ENCODE assay signal across 11 mouse cellular contexts in genomic region chr2:30084113-30084512, GRCm38 (mm10). TPM values are rescaled to one million over a fixed set of nuclear protein-coding genes. Genes with fewer than 3 reads are reported as not detected.
DNase-seq lines count a peak whose midpoint lies in the region; ATAC-seq lines count a peak whose summit lies in the region.
"Had no signal": no experiment of that assay in that cellular context is flagged by ENCODE, and none has a peak within 500 bp of the region (broad histone marks: within the 10 kb centered on the region; RNA-seq: fewer than 3 reads in every experiment).

No protein-coding gene starts in this region.

- H3K9ac ChIP-seq in kidney, embryonic 14.5 days (ENCODE audit: low read depth, low read length), result no peak overlapping the region
- H3K9ac ChIP-seq in embryonic facial prominence, embryonic 13.5 days, result no peak overlapping the region
- no peak overlapping the region for H3K9ac ChIP-seq in intestine, embryonic 14.5 days (ENCODE audit: low read length)
- H3K9ac ChIP-seq in midbrain, embryonic 14.5 days (replicated peaks; ENCODE audit: low read length), result peak overlapping the region; percentile 18; the same call in 1 of the 2 replicates

- 42% methylated on average over 5 of the region's 5 CpGs for WGBS in kidney, embryonic 14.5 days
- 56% methylated on average over 5 of the region's 5 CpGs for WGBS in embryonic facial prominence, embryonic 13.5 days
- 48% methylated on average over 5 of the region's 5 CpGs for WGBS in intestine, embryonic 14.5 days
- 58% methylated on average over 5 of the region's 5 CpGs for WGBS in midbrain, embryonic 14.5 days

- H3K4me3 ChIP-seq in kidney, embryonic 14.5 days (ENCODE audit: low read length), result no peak overlapping the region
- H3K4me3 ChIP-seq in embryonic facial prominence, embryonic 13.5 days, result peak overlapping the region; percentile 28
- H3K4me3 ChIP-seq in intestine, embryonic 14.5 days (ENCODE audit: low read depth, low read length), result no peak overlapping the region
- no peak overlapping the region for H3K4me3 ChIP-seq in midbrain, embryonic 14.5 days (replicated peaks; ENCODE audit: low read depth, low read length)

- peak overlapping the region; percentile 34 for H3K4me2 ChIP-seq in kidney, embryonic 14.5 days (replicated peaks; ENCODE audit: low read depth, low read length)
- H3K4me2 ChIP-seq in embryonic facial prominence, embryonic 13.5 days, result peak overlapping the region; percentile 56
- peak overlapping the region; percentile 41 for H3K4me2 ChIP-seq in intestine, embryonic 14.5 days (ENCODE audit: low read length)
- peak overlapping the region; percentile 23 for H3K4me2 ChIP-seq in midbrain, embryonic 14.5 days (ENCODE audit: low read length)

- no peak for DNase-seq in kidney, adult 8-10 months
- DNase-seq in intestine, embryonic 14.5 days (ENCODE audit: low spot score), result no peak
- no peak for DNase-seq in midbrain, embryonic 14.5 days
- no peak for DNase-seq in layer of hippocampus, adult 9-10 months (ENCODE audit: low spot score)
- no peak for DNase-seq in embryo, embryonic 9.5 days (ENCODE audit: extremely low spot score)
- DNase-seq in c-Kit-positive CD71-positive TER-119-positive erythroid progenitor cells, embryonic 14.5 days (ENCODE audit: low spot score), result no peak
- DNase-seq: adrenal gland, postnatal 14 days; kidney, postnatal 36 days; lung, postnatal 10 days had no signal

- no peaks in the 10 kb centered on the region for H3K27me3 ChIP-seq in kidney, embryonic 14.5 days (ENCODE audit: control insufficient read depth, insufficient read depth, low read length)
- no peaks in the 10 kb centered on the region for H3K27me3 ChIP-seq in embryonic facial prominence, embryonic 13.5 days
- H3K27me3 ChIP-seq in intestine, embryonic 14.5 days (replicated peaks; ENCODE audit: control insufficient read depth, insufficient read depth, low read length), result no peaks in the 10 kb centered on the region
- H3K27me3 ChIP-seq in midbrain, embryonic 14.5 days (ENCODE audit: control insufficient read depth, insufficient read depth, low read length), result no peaks in the 10 kb centered on the region

- peak; percentile 17; the same call in 1 of the 2 replicates for ATAC-seq in kidney, embryonic 14.5 days (ENCODE audit: low FRiP score, low TSS enrichment)
- ATAC-seq in embryonic facial prominence, embryonic 13.5 days (ENCODE audit: insufficient number of reproducible peaks, insufficient read depth, low FRiP score, low TSS enrichment, low read depth), result no peak
- no peak for ATAC-seq in intestine, embryonic 14.5 days (replicated peaks; ENCODE audit: low FRiP score, low TSS enrichment, low read depth)
- ATAC-seq in midbrain, embryonic 14.5 days (ENCODE audit: low FRiP score, low TSS enrichment), result no peak

- no peaks in the 10 kb centered on the region for H3K9me3 ChIP-seq in kidney, embryonic 14.5 days (ENCODE audit: control insufficient read depth, low read length)
- H3K9me3 ChIP-seq in embryonic facial prominence, embryonic 13.5 days, result no peaks in the 10 kb centered on the region
- no peaks in the 10 kb centered on the region for H3K9me3 ChIP-seq in intestine, embryonic 14.5 days (ENCODE audit: control insufficient read depth, low read length)
- no peaks in the 10 kb centered on the region for H3K9me3 ChIP-seq in midbrain, embryonic 14.5 days (ENCODE audit: control insufficient read depth, low read length)

- H3K27ac ChIP-seq in kidney, embryonic 14.5 days (ENCODE audit: low read depth, low read length), result no peak overlapping the region
- no peak overlapping the region for H3K27ac ChIP-seq in embryonic facial prominence, embryonic 13.5 days
- H3K27ac ChIP-seq in intestine, embryonic 14.5 days (ENCODE audit: low read depth), result no peak overlapping the region
- H3K27ac ChIP-seq in midbrain, embryonic 14.5 days (replicated peaks; ENCODE audit: low read depth, low read length), result no peak overlapping the region

- H3K36me3 ChIP-seq in kidney, embryonic 14.5 days (ENCODE audit: control insufficient read depth, insufficient read depth, low read length), result no peaks in the 10 kb centered on the region
- H3K36me3 ChIP-seq in embryonic facial prominence, embryonic 13.5 days, result peaks cover 7% of the 10 kb centered on the region
- no peaks in the 10 kb centered on the region for H3K36me3 ChIP-seq in intestine, embryonic 14.5 days (ENCODE audit: control insufficient read depth, insufficient read depth, low read length)
- no peaks in the 10 kb centered on the region for H3K36me3 ChIP-seq in midbrain, embryonic 14.5 days (ENCODE audit: control insufficient read depth, insufficient read depth, low read length)

- peaks cover 6% of the 10 kb centered on the region; the same call in 1 of the 2 replicates for H3K4me1 ChIP-seq in kidney, embryonic 14.5 days (ENCODE audit: control insufficient read depth, insufficient read depth, low read length)
- H3K4me1 ChIP-seq in embryonic facial prominence, embryonic 13.5 days, result peaks cover 6% of the 10 kb centered on the region
- H3K4me1 ChIP-seq in intestine, embryonic 14.5 days (replicated peaks; ENCODE audit: control insufficient read depth, insufficient read depth, low read length), result no peaks in the 10 kb centered on the region
- H3K4me1 ChIP-seq in midbrain, embryonic 14.5 days (ENCODE audit: control insufficient read depth, insufficient read depth, low read length), result no peaks in the 10 kb centered on the region

RNA-seq across cellular contexts. Expression of gene Pkn3, which starts 6.6 kb away (rescaled TPM):
- polyA plus RNA-seq in kidney, embryonic 14.5 days (2014; fragmentation: Nextera tagmentation; extraction: Ambion mirVana), result 7.8 and 9.1 TPM in 2 replicates
- 7.6 and 11.4 TPM in 2 replicates for polyA plus RNA-seq in embryonic facial prominence, embryonic 13.5 days (2015; fragmentation: Nextera tagmentation; extraction: Ambion mirVana)
- 8.2 and 9.9 TPM in 2 replicates for polyA plus RNA-seq in intestine, embryonic 14.5 days (2014; fragmentation: Nextera tagmentation; extraction: Ambion mirVana)
- 1.1 and 1.9 TPM in 2 replicates for polyA plus RNA-seq in midbrain, embryonic 14.5 days (2014; fragmentation: Nextera tagmentation; extraction: Ambion mirVana)

RNA-seq across cellular contexts. Expression of gene Zdhhc12, which starts 9.3 kb away (rescaled TPM):
- 36.3 and 40.9 TPM in 2 replicates for polyA plus RNA-seq in kidney, embryonic 14.5 days (2014; fragmentation: Nextera tagmentation; extraction: Ambion mirVana)
- polyA plus RNA-seq in embryonic facial prominence, embryonic 13.5 days (2015; fragmentation: Nextera tagmentation; extraction: Ambion mirVana), result 24.0 and 25.3 TPM in 2 replicates
- polyA plus RNA-seq in intestine, embryonic 14.5 days (2014; fragmentation: Nextera tagmentation; extraction: Ambion mirVana), result 60.2 and 60.3 TPM in 2 replicates
- polyA plus RNA-seq in midbrain, embryonic 14.5 days (2014; fragmentation: Nextera tagmentation; extraction: Ambion mirVana), result 17.6 and 18.7 TPM in 2 replicates

RNA-seq across cellular contexts. Expression of gene Set, which starts 26.9 kb away (rescaled TPM):
- 647 and 702 TPM in 2 replicates for polyA plus RNA-seq in kidney, embryonic 14.5 days (2014; fragmentation: Nextera tagmentation; extraction: Ambion mirVana)
- 538 and 545 TPM in 2 replicates for polyA plus RNA-seq in embryonic facial prominence, embryonic 13.5 days (2015; fragmentation: Nextera tagmentation; extraction: Ambion mirVana)
- 557 and 562 TPM in 2 replicates for polyA plus RNA-seq in intestine, embryonic 14.5 days (2014; fragmentation: Nextera tagmentation; extraction: Ambion mirVana)
- 376 and 427 TPM in 2 replicates for polyA plus RNA-seq in midbrain, embryonic 14.5 days (2014; fragmentation: Nextera tagmentation; extraction: Ambion mirVana)

RNA-seq across cellular contexts. Expression of gene Wdr34, which starts 35.4 kb away (rescaled TPM):
- 41.2 and 42.6 TPM in 2 replicates for polyA plus RNA-seq in kidney, embryonic 14.5 days (2014; fragmentation: Nextera tagmentation; extraction: Ambion mirVana)
- polyA plus RNA-seq in embryonic facial prominence, embryonic 13.5 days (2015; fragmentation: Nextera tagmentation; extraction: Ambion mirVana), result 46.5 and 46.9 TPM in 2 replicates
- 28.7 and 30.3 TPM in 2 replicates for polyA plus RNA-seq in intestine, embryonic 14.5 days (2014; fragmentation: Nextera tagmentation; extraction: Ambion mirVana)
- polyA plus RNA-seq in midbrain, embryonic 14.5 days (2014; fragmentation: Nextera tagmentation; extraction: Ambion mirVana), result 62.9 and 80.2 TPM in 2 replicates

RNA-seq across cellular contexts. Expression of gene Zer1, which starts 40.3 kb away (rescaled TPM):
- polyA plus RNA-seq in kidney, embryonic 14.5 days (2014; fragmentation: Nextera tagmentation; extraction: Ambion mirVana), result 9.4 and 11.9 TPM in 2 replicates
- 12.7 and 13.5 TPM in 2 replicates for polyA plus RNA-seq in embryonic facial prominence, embryonic 13.5 days (2015; fragmentation: Nextera tagmentation; extraction: Ambion mirVana)
- 9.1 and 9.5 TPM in 2 replicates for polyA plus RNA-seq in intestine, embryonic 14.5 days (2014; fragmentation: Nextera tagmentation; extraction: Ambion mirVana)
- polyA plus RNA-seq in midbrain, embryonic 14.5 days (2014; fragmentation: Nextera tagmentation; extraction: Ambion mirVana), result 15.1 and 15.6 TPM in 2 replicates
